Mouse (Mus musculus) heart, postnatal 4 days (tissue): ENCODE measurements around the gene Srrm4. TPM values are rescaled to one million over a fixed set of nuclear protein-coding genes. Genes with fewer than 3 reads are reported as not detected.
A peak's percentile ranks its signal among the peaks of the same experiment; 100 is the strongest.

Experiments
- DNase-seq: peaks from one replicate; pipeline ENCODE4 v3.0.0; 2021
- total RNA-seq, 2 experiments: library from RNA; stranded (reverse); gene quantifications; 2 replicates each; pipeline ENCODE4 v1.2.3; 2021

Gene Srrm4
- total RNA-seq, 2 experiments from 2014 or later = 1.8 to 3.5 TPM

DNA sequence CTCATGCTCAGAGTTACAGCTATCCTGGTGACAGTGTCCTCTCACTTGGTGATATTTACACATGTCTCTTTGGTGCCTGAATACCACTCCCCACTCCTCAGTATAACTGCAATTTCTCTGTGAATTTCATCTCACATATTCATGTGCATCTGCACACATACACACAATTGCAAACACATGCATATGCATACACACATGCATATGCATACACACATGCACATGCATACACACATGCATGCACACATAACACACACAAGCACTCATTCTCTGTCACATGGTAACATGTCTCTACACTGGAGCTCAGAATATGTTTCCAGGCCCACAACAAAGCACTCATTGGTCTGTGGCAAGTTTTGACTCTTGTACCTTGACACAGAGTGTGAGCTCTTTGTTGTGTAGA is 39.0 kb downstream of the Srrm4 start:
- no peak for DNase-seq

GRCm38 (mm10) chr5:116545746-116546145 is 45.9 kb downstream of the Srrm4 start:
- DNase-seq = peak; percentile 40

GRCm38 (mm10) chr5:116542317-116542716 is 49.3 kb downstream of the Srrm4 start:
- DNase-seq = no peak

- DNase-seq = no peak
Observed at GRCm38 (mm10) chr5:116541128-116541527, 50.5 kb downstream of the Srrm4 start.

DNA sequence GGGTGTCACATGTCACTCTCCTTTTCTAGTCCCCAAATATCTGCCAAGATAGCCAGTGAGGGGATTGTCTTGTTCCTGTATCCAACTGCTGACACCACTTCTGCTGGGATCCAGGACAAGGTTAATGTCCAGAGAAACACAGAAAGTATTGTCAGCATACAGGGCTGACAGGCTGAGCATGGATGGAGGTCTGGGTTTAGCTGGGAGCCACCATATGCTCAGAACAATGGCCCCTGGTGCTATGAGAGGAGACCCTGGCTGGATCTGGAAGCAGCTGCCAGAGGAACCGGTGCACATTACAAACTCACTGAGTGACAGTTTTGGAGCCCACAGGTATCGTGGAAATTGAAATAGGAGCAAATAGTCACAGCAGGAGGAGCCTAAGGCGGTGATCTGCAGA is 52.3 kb downstream of the Srrm4 start:
- no peak for DNase-seq

- no peak for DNase-seq
Observed at GRCm38 (mm10) chr5:116538491-116538890, 53.1 kb downstream of the Srrm4 start.

DNA sequence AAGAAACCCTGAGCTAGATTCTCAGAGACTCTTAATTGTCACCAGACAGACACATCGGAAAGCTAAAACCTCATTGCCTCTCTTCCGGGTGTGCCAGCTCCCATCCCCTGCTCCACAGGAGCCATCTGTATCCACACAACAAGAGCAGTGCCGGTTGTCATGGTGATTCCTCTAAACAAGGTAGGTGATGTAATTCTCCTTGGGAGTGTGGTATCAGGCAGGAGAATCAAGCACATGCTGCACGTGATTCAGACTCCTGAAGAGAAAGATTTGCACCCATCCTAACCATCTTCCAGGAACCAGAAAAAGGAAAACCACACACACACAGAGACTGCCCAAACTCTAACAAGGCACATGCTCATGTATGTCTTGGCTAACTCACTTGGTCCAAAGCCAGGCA is 65.3 kb downstream of the Srrm4 start:
- DNase-seq = no peak

DNA sequence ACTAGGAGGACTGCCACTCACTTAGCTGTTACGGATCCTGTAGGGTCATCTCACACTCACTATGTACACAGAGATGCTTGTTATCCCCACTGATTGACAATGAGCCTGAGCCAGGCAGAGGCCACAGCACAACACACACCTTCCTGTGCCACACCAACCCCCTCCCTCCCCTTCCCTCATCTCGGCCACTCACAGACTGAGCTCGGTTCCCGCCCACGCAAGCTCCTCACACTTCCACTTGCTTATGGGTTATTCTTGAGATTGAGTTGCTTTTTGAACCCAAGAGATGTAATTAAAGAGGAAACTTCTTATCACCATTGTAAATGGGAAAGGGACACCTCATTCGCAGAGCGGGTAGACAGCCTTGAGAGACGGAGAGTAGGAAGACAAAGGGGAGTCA is 66.3 kb downstream of the Srrm4 start:
- no peak for DNase-seq

- DNase-seq = no peak
Observed at GRCm38 (mm10) chr5:116523553-116523952, 68.1 kb downstream of the Srrm4 start.

- no peak for DNase-seq
Observed at GRCm38 (mm10) chr5:116523079-116523478, 68.5 kb downstream of the Srrm4 start.

DNA sequence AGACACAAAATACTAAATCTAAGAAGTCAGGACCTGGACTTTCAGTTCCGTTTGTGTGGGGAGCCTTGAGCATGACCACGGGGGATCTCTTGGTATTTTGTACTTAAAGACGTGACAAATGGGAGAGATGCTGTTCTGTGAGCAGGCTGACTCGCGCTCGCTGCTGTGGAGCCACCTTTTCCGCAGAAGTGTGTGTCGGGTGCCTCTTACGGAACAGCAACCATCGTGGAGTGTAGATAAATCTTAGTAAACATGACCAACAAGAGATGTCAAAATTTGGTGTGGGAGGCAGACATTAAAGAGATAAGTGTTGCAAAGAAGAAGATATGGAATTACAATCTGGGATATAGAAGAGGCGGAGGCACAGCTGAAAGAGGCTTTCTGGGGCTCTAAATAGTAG is 69.3 kb downstream of the Srrm4 start:
- no peak for DNase-seq

DNA sequence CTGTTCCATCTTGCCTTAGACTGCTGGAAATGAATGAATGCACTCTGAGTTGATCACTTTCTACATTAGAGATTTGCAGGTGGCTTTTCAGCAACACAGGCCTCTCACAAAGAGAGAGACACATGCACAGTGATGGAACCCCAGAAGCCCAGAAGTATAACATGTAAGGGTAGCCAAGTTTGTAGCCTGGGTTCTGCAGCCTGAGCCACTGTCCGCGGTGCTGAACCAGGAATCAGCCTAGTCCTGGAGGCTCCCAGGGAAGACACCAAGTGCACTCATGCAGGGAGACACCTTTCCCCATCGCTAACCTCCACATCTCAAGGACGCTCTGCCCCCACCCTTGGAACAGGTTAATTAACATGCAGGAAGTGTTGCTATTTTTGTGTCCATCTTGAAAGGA is 73.6 kb downstream of the Srrm4 start:
- DNase-seq = peak; percentile 50

- DNase-seq = no peak
Observed at GRCm38 (mm10) chr5:116512135-116512534, 79.5 kb downstream of the Srrm4 start.

- DNase-seq = no peak
Observed at GRCm38 (mm10) chr5:116510229-116510628, 81.4 kb downstream of the Srrm4 start.

GRCm38 (mm10) chr5:116501342-116501741 is 90.3 kb downstream of the Srrm4 start:
- DNase-seq = no peak

DNA sequence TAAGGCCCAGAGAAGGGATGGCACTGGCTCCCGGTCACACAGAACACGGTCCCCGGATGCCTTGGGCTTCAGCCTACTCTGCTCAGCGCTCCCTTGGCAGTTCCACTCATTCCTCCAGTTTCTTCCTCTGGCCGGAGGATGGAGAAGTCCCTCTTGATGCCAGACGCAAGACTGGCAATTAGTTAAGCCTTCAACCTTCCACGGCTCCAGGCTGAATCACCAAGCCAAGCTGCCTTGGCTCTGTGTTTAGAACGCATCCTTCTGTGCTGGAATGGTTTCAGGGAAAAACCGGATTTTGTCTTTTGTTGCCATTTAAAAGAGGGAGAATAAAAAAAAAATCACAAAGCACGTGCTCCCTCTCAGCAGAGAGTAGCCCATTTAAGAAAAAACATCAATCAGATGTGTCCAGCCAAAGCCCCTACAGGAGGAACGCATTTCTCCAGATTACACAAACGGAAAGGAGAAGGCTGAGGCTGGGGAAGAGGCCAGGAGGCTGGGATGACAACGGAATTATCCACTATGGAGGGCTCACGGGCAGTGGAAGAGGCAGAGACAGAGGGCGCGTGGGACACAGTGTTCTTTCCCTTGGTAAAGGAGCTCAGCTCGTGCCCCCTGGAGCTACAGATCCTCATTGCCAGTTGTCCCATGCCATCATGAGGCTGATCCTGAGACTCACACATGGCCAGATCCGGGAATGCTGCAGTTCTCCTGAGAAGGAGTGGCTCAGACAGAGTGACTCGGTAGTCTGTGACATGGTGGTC is 92.6 kb downstream of the Srrm4 start:
- no peak for DNase-seq

DNA sequence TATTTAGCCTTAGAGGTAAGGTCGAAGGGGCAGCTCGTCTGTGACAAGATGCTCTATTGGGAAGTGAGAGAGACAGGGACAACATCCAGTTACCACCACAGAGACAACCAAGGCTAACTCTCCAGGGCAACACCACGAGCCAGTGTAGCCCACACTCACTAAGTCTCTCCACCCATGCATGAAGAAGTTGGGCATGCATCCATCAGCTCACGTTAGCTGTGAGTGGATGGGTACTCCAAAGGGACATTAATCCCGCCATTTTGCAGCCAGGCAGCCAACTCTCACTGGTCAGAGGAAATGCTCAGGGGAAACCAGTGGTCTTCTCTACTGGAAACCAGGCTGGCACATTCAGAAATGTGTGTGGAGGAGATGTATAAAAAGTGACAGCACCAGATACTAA is 93.8 kb downstream of the Srrm4 start:
- no peak for DNase-seq

GRCm38 (mm10) chr5:116497205-116497604 is 94.4 kb downstream of the Srrm4 start:
- DNase-seq = no peak

DNA sequence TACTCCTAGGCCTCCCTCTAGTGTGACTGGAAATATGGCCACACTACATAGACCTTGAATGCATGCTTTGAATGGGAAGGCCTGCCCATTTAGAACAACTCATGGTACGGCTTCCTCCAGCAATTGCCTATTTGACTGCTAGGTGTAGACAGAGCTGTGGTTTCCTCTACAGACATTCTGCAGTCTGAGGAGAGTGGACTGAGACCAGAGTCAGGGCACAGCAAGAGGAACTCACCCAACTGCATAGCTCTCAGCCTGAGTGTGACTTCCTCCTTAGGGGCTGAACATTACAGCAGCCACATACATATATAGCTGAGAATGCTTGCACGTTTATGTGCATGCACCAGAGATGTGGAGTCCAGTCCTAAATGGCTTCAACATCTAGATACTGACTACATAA is 94.9 kb downstream of the Srrm4 start:
- DNase-seq = no peak

GRCm38 (mm10) chr5:116495466-116495865 is 96.2 kb downstream of the Srrm4 start:
- DNase-seq = no peak

DNA sequence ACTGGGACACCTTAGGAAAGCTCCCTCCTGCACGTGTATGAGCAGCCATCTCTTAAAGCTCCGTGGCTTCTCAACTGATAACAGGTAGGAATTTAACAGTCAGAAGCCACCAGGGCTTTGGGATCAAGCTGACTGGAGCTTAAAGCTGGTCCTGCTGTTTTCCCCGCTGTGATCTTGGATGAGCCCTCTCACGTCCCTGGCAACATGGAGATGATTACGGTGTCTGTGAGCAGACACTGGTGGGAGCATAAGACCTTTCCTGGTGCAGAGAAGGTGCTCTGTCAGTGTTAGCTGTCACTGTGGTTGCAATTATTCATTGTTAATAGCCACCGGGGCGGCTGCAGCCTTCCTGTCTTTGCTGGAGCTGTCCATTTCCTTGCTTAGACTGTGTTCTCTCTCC is 97.2 kb downstream of the Srrm4 start:
- no peak for DNase-seq

GRCm38 (mm10) chr5:116492726-116493125 is 98.9 kb downstream of the Srrm4 start:
- no peak for DNase-seq

DNA sequence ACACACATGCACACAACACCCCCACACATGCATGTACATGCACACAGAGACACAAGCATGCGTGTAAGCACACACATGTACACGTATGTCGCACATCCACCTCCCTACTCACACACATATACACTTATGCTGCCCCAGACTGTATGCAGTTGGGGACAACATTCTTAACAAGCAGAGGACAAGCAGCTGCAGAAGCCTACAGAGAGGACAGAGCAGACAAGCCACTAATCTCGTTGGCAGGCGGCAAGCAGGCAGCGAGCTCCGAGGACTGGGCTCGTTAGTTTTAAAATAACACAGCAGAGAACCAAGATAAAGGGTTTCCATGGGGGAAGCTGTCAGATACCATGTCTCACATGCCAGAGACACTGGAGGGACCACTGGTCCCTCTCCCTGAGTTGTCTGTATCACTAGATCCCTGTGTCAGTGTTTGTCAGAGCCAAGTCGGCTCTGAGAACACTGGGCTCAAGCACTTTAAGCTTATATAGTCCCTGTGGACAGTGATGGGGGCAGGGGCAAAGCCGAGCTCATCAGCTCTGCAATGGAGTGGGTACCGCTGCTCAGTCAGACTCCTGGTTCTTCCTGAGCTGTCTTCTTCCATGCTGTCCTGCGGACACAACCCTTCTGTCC is 99.7 kb downstream of the Srrm4 start:
- DNase-seq = peak; percentile 31

DNA sequence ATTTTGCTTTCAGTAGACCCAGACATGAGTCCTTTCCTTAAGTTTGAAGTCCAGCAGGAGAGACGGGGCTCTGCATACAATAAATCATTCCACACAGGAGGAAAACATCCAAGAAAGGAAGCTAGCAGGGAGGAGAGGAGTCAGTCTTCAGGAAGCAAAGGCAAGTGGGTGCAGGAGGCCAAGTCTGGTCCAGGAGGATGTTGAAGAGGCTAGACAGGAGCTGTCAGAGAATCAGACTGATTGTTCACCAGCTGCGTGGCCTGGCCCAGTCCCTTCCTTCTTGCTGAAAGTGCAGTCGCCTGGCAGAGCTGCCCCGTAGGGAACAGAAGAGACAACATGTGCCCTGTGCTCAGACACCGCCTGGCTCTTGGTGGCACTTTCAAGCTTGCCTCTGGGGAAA is 100.8 kb downstream of the Srrm4 start:
- DNase-seq = no peak
